Mouse (Mus musculus) adrenal gland, postnatal 4 days (tissue): Measurements from ENCODE around the gene Mbd5. TPM values are rescaled to one million over a fixed set of nuclear protein-coding genes. Genes with fewer than 3 reads are reported as not detected.

Experiments
- DNase-seq, 2 experiments: peaks; one replicate each; pipeline ENCODE4 v3.0.0; 2021 to 2022; ENCODE audit warnings: low spot score in 2 of 2, mixed read lengths in 2 of 2
- long read RNA-seq, 2 experiments: library from polyadenylated mRNA; stranded (forward); transcript quantifications; one replicate each; pipeline ENCODE4 v2.0.0; 2021
- total RNA-seq, 2 experiments: library from RNA; stranded (reverse); gene quantifications; 2 replicates each; pipeline ENCODE4 v1.2.3; 2021

The Mbd5 gene
- 10 to 100 TPM; 59.8 to 60.9 TPM for total RNA-seq
- long read RNA-seq, experiment 1, partial matches to known transcripts = 2 of 6 reads
- long read RNA-seq, experiment 1, other reads (novel, unspliced or antisense) = 3 of 6 reads
- long read RNA-seq, experiment 2, partial matches to known transcripts = 2 of 10 reads
- long read RNA-seq, experiment 2, other reads (novel, unspliced or antisense) = 2 of 10 reads

GRCm38 (mm10) chr2:48948841-48949584 lies at the start of gene Mbd5:
Gene Mbd5, plus strand, starts transcription at chr2:48949508.
- DNase-seq = peak; percentile 96 to 98

DNA sequence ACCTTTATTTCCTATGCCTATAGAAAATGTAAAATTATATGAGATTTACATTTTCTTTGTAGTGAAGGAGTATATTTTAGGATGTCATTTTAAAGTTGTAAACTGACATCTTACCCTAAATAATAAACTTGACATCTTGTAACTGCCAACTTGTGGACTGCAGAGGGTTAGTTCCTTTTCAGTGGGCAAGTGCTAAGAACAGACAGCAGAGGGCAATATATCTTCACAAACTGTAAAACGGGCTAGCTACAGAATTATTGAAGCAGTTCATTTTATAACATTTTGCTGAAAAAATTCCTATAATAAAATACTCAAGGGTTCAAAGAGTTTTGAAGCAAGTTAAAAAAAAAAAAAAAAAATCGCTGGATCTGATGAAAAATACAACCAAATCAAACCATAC lies 40.4 kb upstream of the Mbd5 start:
- no peak for DNase-seq

GRCm38 (mm10) chr2:48914185-48914584 lies 35.1 kb upstream of the Mbd5 start:
- DNase-seq = no peak

- no peak for DNase-seq
Measured at GRCm38 (mm10) chr2:48915832-48916231, 33.5 kb upstream of the Mbd5 start.

GRCm38 (mm10) chr2:48935058-48935457 lies 14.2 kb upstream of the Mbd5 start:
- DNase-seq = no peak

- no peak for DNase-seq
Measured at GRCm38 (mm10) chr2:48947761-48948160, 1.5 kb upstream of the Mbd5 start.

DNA sequence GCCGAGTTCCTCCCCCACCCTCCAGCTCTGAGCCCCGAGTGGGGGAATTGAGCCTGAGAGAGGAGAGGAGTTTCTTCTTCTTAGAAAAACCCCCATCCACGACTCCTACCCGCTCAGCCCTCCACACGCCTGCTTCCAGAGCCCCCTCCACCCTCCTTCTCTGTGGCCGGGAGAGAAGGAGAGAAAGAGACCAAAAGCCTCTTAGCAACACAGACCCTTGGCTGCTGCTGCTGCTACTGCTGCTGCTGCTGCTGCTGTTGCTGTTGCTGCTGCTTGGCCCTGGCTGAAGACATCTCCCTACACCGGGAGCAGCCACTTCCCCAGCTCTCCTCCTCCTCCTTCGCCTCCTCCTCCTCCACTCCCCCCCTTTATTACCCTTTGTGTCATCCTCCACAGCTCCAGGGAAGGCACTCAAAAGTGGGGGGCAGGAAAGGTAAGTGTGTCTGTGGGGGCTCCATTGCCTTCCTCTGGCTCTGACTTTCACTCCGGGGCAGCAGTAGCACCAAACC lies 489 bp downstream of the Mbd5 start:
- DNase-seq = peak in 1 of 2 experiments; percentile 6

DNA sequence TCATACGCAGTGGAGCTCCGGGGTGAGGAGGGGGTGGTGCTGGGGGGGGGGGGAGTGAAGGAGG lies 776 bp downstream of the Mbd5 start, which contains the start of gene Orc4:
TSS of gene Orc4 (minus strand) at position 26 of the 64 bp plus-strand sequence.
- DNase-seq = no peak

DNA sequence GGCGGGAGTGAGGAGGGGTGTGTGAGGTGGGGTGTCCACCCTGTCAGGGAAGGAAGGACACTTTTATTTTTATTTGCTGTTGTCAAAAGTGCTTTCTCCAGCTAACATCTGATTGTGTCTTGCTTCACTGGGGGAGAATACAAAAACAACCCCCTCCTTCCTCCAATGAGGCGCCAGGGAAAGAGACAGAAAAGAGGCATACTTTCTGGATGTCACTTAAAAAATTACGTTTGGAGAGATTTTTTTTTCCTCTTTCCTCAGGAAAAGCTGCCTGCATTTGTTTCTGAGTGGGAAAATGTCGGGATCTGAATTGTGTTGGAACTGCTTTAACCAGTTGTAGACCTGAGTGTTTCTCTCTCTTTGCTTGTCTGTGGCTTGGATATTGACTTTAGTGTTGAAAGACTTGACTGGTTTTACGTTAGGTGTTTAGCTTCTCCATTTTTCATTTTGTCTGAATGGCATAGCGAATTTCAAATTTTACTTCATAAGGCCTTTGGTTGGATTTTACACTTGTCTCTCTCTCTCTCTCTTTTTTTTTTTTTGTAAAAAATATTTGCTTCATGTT lies 1.1 kb downstream of the Mbd5 start:
- DNase-seq = no peak

GRCm38 (mm10) chr2:48956591-48956990 lies 7.3 kb downstream of the Mbd5 start:
- no peak for DNase-seq

GRCm38 (mm10) chr2:48978920-48979319 lies 29.6 kb downstream of the Mbd5 start:
- DNase-seq = no peak

DNA sequence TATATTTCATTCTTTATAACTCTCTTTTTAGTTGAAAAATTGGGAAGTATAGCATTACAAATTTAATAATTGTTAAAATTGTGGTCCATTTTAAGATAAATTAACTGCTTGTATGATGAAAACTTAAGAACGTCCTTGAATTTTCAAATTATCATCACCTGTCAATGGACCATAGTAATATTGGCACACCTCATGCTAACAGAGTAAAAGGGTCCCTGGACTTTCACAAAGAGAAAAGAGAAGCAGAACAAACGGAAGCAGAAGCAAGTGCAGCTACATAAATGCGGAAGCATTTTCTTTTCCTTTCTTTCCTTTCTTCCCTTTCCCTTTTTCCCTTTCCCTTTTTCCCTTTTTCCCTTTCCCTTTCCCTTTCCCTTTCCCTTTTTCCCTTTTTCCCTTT lies 41.0 kb downstream of the Mbd5 start:
- no peak for DNase-seq

- DNase-seq = no peak
Measured at GRCm38 (mm10) chr2:49040481-49040880, 91.2 kb downstream of the Mbd5 start.

- no peak for DNase-seq
Measured at GRCm38 (mm10) chr2:49050030-49050429, 100.7 kb downstream of the Mbd5 start.

DNA sequence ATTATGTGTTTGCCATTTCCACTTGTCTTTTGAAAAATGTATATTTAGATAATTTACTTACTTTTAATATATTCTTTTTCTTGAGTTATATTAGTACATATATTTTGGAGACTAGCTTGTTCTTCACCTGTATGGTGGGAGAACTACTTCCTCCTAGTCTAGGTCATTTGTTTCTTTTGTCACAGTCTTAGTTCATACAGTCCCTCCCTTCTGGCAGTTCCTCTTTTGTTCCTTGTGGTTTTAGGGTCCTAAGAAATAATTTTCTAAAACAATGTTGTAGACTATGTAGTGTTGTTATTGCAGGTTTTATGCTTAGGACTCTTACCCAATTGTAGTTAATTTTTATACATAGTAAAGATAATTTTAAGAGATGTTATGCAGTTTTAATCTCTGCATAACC lies 118.6 kb downstream of the Mbd5 start:
- no peak for DNase-seq

- no peak for DNase-seq
Measured at GRCm38 (mm10) chr2:49084966-49085365, 135.7 kb downstream of the Mbd5 start.

- DNase-seq = no peak
Measured at GRCm38 (mm10) chr2:49090771-49091170, 141.5 kb downstream of the Mbd5 start.

DNA sequence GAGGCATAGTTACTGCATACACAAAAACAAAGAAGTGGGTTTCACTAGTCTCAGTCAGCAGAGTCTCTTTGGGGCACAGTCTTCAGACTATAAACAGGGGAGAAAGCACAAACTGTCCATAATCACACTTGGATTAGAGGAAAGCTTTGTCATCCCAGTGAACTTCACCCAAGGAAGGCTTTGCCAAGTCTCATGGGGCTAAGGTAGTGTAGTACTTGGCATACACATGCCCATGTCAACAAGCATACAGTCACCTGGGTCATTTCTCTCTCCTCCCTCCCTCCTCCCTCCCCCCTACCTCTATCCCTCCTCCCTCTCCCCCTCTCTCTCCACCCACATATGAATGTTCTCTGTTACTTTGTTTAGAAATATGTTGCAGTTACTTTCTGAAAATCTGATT lies 147.5 kb downstream of the Mbd5 start:
- no peak for DNase-seq

DNA sequence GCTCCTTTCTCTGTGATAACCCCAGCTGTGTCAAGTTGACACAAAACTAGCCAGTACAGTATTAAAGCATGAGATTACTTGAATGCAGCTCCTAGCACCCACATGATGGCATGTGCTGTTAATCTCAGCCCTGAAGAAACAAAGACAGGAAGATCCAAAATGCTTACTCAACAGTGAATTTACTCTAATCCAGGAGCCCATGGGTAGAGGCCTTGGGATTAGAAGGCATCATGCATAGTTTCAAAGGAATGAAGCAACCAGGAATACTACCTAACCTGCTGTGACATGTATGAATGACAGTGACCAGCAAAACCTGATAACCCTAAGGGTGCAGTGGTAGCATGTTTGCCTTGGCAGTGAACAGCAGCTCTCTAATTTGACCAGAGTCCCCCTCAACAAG lies 159.6 kb downstream of the Mbd5 start:
- DNase-seq = no peak

GRCm38 (mm10) chr2:49119875-49120274 lies 170.6 kb downstream of the Mbd5 start:
- no peak for DNase-seq

- DNase-seq = no peak
Measured at GRCm38 (mm10) chr2:49121603-49122002, 172.3 kb downstream of the Mbd5 start.

GRCm38 (mm10) chr2:49142186-49142585 lies 192.9 kb downstream of the Mbd5 start:
- DNase-seq = no peak

GRCm38 (mm10) chr2:49153649-49154048 lies 204.3 kb downstream of the Mbd5 start:
- no peak for DNase-seq
